Mouse (Mus musculus) liver, adult 2 months (tissue): ENCODE measurements around the gene Sumo1. TPM values are rescaled to one million over a fixed set of nuclear protein-coding genes. Genes with fewer than 3 reads are reported as not detected.

Experiments
- DNase-seq: peaks from one replicate; pipeline ENCODE4 v3.0.0-alpha.2; 2011; ENCODE audit warnings: low read depth, low spot score; ENCODE audit errors: extremely low read depth
- H3K27ac ChIP-seq: fragments of 200-500 bp; replicated peaks from 2 replicates; pipeline ENCODE4 v1.5.1; 2012; ENCODE audit warnings: low read depth, mild to moderate bottlenecking, control low read depth, inconsistent platforms, low read length; ENCODE audit not compliant: insufficient read depth
- H3K27me3 ChIP-seq: fragments of 200-500 bp; 2 replicates; pipeline ENCODE4 v1.6.1; 2012; ENCODE audit warnings: mild to moderate bottlenecking, moderate library complexity, low read length, inconsistent platforms; ENCODE audit not compliant: control insufficient read depth, insufficient read depth
- H3K36me3 ChIP-seq: fragments of 200-500 bp; 2 replicates; pipeline ENCODE4 v1.6.1; 2012; ENCODE audit warnings: low read length, inconsistent platforms; ENCODE audit not compliant: control insufficient read depth, insufficient read depth
- H3K4me1 ChIP-seq: fragments of 200-500 bp; 2 replicates; pipeline ENCODE4 v1.6.1; 2011; ENCODE audit warnings: low read length; ENCODE audit not compliant: control insufficient read depth, insufficient read depth
- H3K4me3 ChIP-seq: fragments of 200-500 bp; 2 replicates; pipeline ENCODE4 v1.5.1; 2011; ENCODE audit warnings: low read depth, mild to moderate bottlenecking, control low read depth, low read length, moderate library complexity; ENCODE audit not compliant: insufficient read depth
- H3K79me2 ChIP-seq: fragments of 200-500 bp; 2 replicates; pipeline ENCODE4 v1.6.1; 2012; ENCODE audit warnings: inconsistent platforms, mild to moderate bottlenecking, low read length, moderate library complexity; ENCODE audit not compliant: control insufficient read depth, insufficient read depth
- H3K9ac ChIP-seq: fragments of 200-500 bp; 2 replicates; pipeline ENCODE4 v1.6.1; 2012; ENCODE audit warnings: low read depth, mild to moderate bottlenecking, control low read depth, inconsistent platforms, low read length
- CTCF ChIP-seq: fragments of 200-500 bp; IDR thresholded peaks from 2 replicates; pipeline ENCODE4 v1.5.1; 2011; ENCODE audit warnings: low read depth, low read length, control low read depth
- POLR2A ChIP-seq: fragments of 200-500 bp; IDR thresholded peaks from 2 replicates; pipeline ENCODE4 v1.6.1; 2011; ENCODE audit warnings: low read length, control low read depth; ENCODE audit not compliant: insufficient read depth; ENCODE audit errors: extremely low read depth
- WGBS: fragments of 180-500 bp; shearing (Covaris S2); methylation state at CpG from one replicate; pipeline ENCODE4 v1.1.7; 2018; 5-methylcytosine and 5-hydroxymethylcytosine counted together
- polyA plus RNA-seq: library from polyadenylated mRNA; depleted of rRNA; stranded (reverse); fragments of >200 nt; gene quantifications from 2 replicates; pipeline ENCODE4 v1.2.3, GENCODE M21; 2012
- total RNA-seq: library from RNA; depleted of rRNA; stranded (reverse); fragments of >200 nt; gene quantifications from 2 replicates; pipeline ENCODE4 v1.2.3, GENCODE M21; 2014

Gene Sumo1
- total and polyA plus RNA-seq, 2 experiments: 7.5 to 55.1 TPM

- Histone ChIP-seq H3K4me1 (no peaks in the 10 kb centered on the region), H3K36me3 (no peaks in the 10 kb centered on the region), H3K79me2 (no peaks in the 10 kb centered on the region; the same call in 1 of the 2 replicates), H3K9ac (no peak overlapping the region), H3K27me3 (no peaks in the 10 kb centered on the region), H3K27ac (no peak overlapping the region), H3K4me3 (no peak overlapping the region)
- TF ChIP-seq POLR2A (no peak), CTCF (no peak)
- DNase-seq: no peak
- whole genome bisulfite sequencing: 85% methylated on average over 5 of the region's 5 CpGs
These were observed 104.8 kb downstream of the Sumo1 start for GRCm38 (mm10) chr1:59565804-59566203.

GRCm38 (mm10) chr1:59563581-59563980, 107.1 kb downstream of the Sumo1 start:
- no peaks in the 10 kb centered on the region for H3K4me1 ChIP-seq
- no peak overlapping the region for H3K4me3 ChIP-seq
- no peak overlapping the region for H3K27ac ChIP-seq
- H3K79me2 ChIP-seq: no peaks in the 10 kb centered on the region; the same call in 1 of the 2 replicates
- H3K9ac ChIP-seq: no peak overlapping the region
- WGBS: 86% methylated on average over 2 of the region's 2 CpGs
- no peaks in the 10 kb centered on the region for H3K27me3 ChIP-seq
- TF ChIP-seq POLR2A: no peak
- TF ChIP-seq CTCF: no peak
- no peaks in the 10 kb centered on the region for H3K36me3 ChIP-seq
- DNase-seq: no peak

GRCm38 (mm10) chr1:59553708-59554107, 116.9 kb downstream of the Sumo1 start:
- no peaks in the 10 kb centered on the region for H3K27me3 ChIP-seq
- no peaks in the 10 kb centered on the region for H3K36me3 ChIP-seq
- no peaks in the 10 kb centered on the region for H3K79me2 ChIP-seq
- DNase-seq: no peak
- H3K27ac ChIP-seq: no peak overlapping the region
- H3K4me3 ChIP-seq: no peak overlapping the region
- TF ChIP-seq POLR2A (no peak), CTCF (no peak)
- 85% methylated on average over 5 of the region's 5 CpGs for WGBS
- no peak overlapping the region for H3K9ac ChIP-seq
- H3K4me1 ChIP-seq: no peaks in the 10 kb centered on the region

- H3K27ac ChIP-seq: no peak overlapping the region
- TF ChIP-seq POLR2A (no peak), CTCF (no peak)
- no peaks in the 10 kb centered on the region for H3K36me3 ChIP-seq
- no peak for DNase-seq
- H3K4me3 ChIP-seq: no peak overlapping the region
- H3K4me1 ChIP-seq: no peaks in the 10 kb centered on the region
- H3K9ac ChIP-seq: no peak overlapping the region
- WGBS: 81% methylated on average over 11 of the region's 11 CpGs
- H3K27me3 ChIP-seq: no peaks in the 10 kb centered on the region
- no peaks in the 10 kb centered on the region for H3K79me2 ChIP-seq
These were observed 119.6 kb downstream of the Sumo1 start for GRCm38 (mm10) chr1:59550996-59551395.

GRCm38 (mm10) chr1:59550227-59550626, 120.4 kb downstream of the Sumo1 start:
- no peak overlapping the region for H3K9ac ChIP-seq
- WGBS: 57% methylated on average over 6 of the region's 6 CpGs
- no peak overlapping the region for H3K27ac ChIP-seq
- H3K79me2 ChIP-seq: no peaks in the 10 kb centered on the region
- H3K27me3 ChIP-seq: no peaks in the 10 kb centered on the region
- no peaks in the 10 kb centered on the region for H3K36me3 ChIP-seq
- no peak for TF ChIP-seq POLR2A
- TF ChIP-seq CTCF: no peak
- H3K4me1 ChIP-seq: no peaks in the 10 kb centered on the region
- H3K4me3 ChIP-seq: no peak overlapping the region
- no peak for DNase-seq

GRCm38 (mm10) chr1:59549036-59549675, 121.5 kb downstream of the Sumo1 start:
- 88% methylated on average over 7 of the region's 7 CpGs for WGBS
- TF ChIP-seq CTCF (no peak), POLR2A (no peak)

More at GRCm38 (mm10) chr1:59549036-59549675, 121.5 kb downstream of the Sumo1 start:
- Histone ChIP-seq H3K4me3 (no peak overlapping the region), H3K27me3 (no peaks in the 10 kb centered on the region), H3K9ac (no peak overlapping the region), H3K79me2 (no peaks in the 10 kb centered on the region), H3K36me3 (no peaks in the 10 kb centered on the region), H3K27ac (no peak overlapping the region), H3K4me1 (no peaks in the 10 kb centered on the region)
- DNase-seq: no peak
